Mouse (Mus musculus): Measurements from ENCODE around the gene Sp8. TPM values are rescaled to one million over a fixed set of nuclear protein-coding genes. Genes with fewer than 3 reads are reported as not detected.

The Sp8 gene
- polyA plus RNA-seq (2012; fragmentation: generic; extraction: Trizol): 1.2 TPM

GRCm38 (mm10) chr12:118846221-118846620 lies at the start of gene Sp8:
Sp8 (plus strand) TSS chr12:118846329.
- Histone ChIP-seq H3ac (ENCODE audit: control insufficient read depth, insufficient read length) (no peak within 1 kb of the TSS), H3K79me2 (ENCODE audit: control insufficient read depth, insufficient read depth) (no peaks in the 10 kb centered on the region), H3K27me3 (ENCODE audit: control insufficient read depth, insufficient read depth, insufficient read length) (no peaks in the 10 kb centered on the region), H3K36me3 (ENCODE audit: control insufficient read depth, insufficient read depth) (no peaks in the 10 kb centered on the region), H3K4me2 (ENCODE audit: low read depth) (peak within 1 kb of the TSS; percentile 82), H3K4me3 (peak within 1 kb of the TSS; percentile 87)
- TF ChIP-seq E2F4 (IDR thresholded peaks at IDR 0.05; ENCODE audit: insufficient read depth): no peak
- TF ChIP-seq CEBPB (IDR thresholded peaks at IDR 0.05; ENCODE audit: insufficient read depth, poor library complexity, severe bottlenecking): no peak
- no peak for TF ChIP-seq TCF3 (IDR thresholded peaks at IDR 0.05; ENCODE audit: insufficient read length, low read depth)
- no peak for TF ChIP-seq MYOG (IDR thresholded peaks at IDR 0.05; ENCODE audit: control insufficient read depth in 1 of 3, insufficient read depth in 1 of 3, insufficient read length in 2 of 3, low read depth in 2 of 3)
- no peak for TF ChIP-seq SRF (IDR thresholded peaks at IDR 0.05; ENCODE audit: control insufficient read depth, insufficient read length, low read depth)

GRCm38 (mm10) chr12:118811328-118811961 lies 34.7 kb upstream of the Sp8 start:
- no peak overlapping the region for H3ac ChIP-seq (ENCODE audit: control insufficient read depth, insufficient read length)
- TF ChIP-seq MAX (IDR thresholded peaks at IDR 0.05; ENCODE audit: low read depth): no peak
- no peak for TF ChIP-seq REST (IDR thresholded peaks at IDR 0.05; ENCODE audit: insufficient read depth, insufficient read length)
- no peak for TF ChIP-seq CEBPB (IDR thresholded peaks at IDR 0.05; ENCODE audit: insufficient read depth, poor library complexity, severe bottlenecking)
- TF ChIP-seq SRF (IDR thresholded peaks at IDR 0.05; ENCODE audit: control insufficient read depth, insufficient read length, low read depth): no peak
- TF ChIP-seq TCF12 (IDR thresholded peaks at IDR 0.05; ENCODE audit: insufficient read depth, poor library complexity, severe bottlenecking): no peak
- no peak for TF ChIP-seq POLR2A (IDR thresholded peaks at IDR 0.05; ENCODE audit: insufficient read length, low read depth)
- TF ChIP-seq MYOG (IDR thresholded peaks at IDR 0.05; ENCODE audit: control insufficient read depth in 1 of 3, insufficient read depth in 1 of 3, insufficient read length in 2 of 3, low read depth in 2 of 3): no peak
- no peak for TF ChIP-seq E2F4 (IDR thresholded peaks at IDR 0.05; ENCODE audit: insufficient read depth)
- no peak for TF ChIP-seq POLR2AphosphoS2 (IDR thresholded peaks at IDR 0.05; ENCODE audit: insufficient read length, low read depth)
- no peak for TF ChIP-seq TCF3 (IDR thresholded peaks at IDR 0.05; ENCODE audit: insufficient read length, low read depth)
- no peak for TF ChIP-seq USF1 (IDR thresholded peaks at IDR 0.05; ENCODE audit: low read depth)
- TF ChIP-seq MYOD1 (IDR thresholded peaks at IDR 0.05; ENCODE audit: control insufficient read depth in 1 of 3, insufficient read length in 2 of 3, low read depth in 2 of 3): no peak
- no peaks in the 10 kb centered on the region for H3K36me3 ChIP-seq (ENCODE audit: control insufficient read depth, insufficient read depth)
- H3K79me2 ChIP-seq (ENCODE audit: control insufficient read depth, insufficient read depth): no peaks in the 10 kb centered on the region
- no peak overlapping the region for H3K4me3 ChIP-seq
- H3K27me3 ChIP-seq (ENCODE audit: control insufficient read depth, insufficient read depth, insufficient read length): no peaks in the 10 kb centered on the region
- no peak overlapping the region for H3K4me2 ChIP-seq (ENCODE audit: low read depth)

GRCm38 (mm10) chr12:118814561-118814960 lies 31.6 kb upstream of the Sp8 start:
- Histone ChIP-seq H3ac (ENCODE audit: control insufficient read depth, insufficient read length) (no peak overlapping the region), H3K79me2 (ENCODE audit: control insufficient read depth, insufficient read depth) (no peaks in the 10 kb centered on the region), H3K36me3 (ENCODE audit: control insufficient read depth, insufficient read depth) (no peaks in the 10 kb centered on the region), H3K27me3 (ENCODE audit: control insufficient read depth, insufficient read depth, insufficient read length) (no peaks in the 10 kb centered on the region), H3K4me2 (ENCODE audit: low read depth) (peak overlapping the region; percentile 68), H3K4me3 (no peak overlapping the region)
- TF ChIP-seq TCF3 (IDR thresholded peaks at IDR 0.05; ENCODE audit: insufficient read length, low read depth) (no peak), E2F4 (IDR thresholded peaks at IDR 0.05; ENCODE audit: insufficient read depth) (no peak), POLR2A (IDR thresholded peaks at IDR 0.05; ENCODE audit: insufficient read length, low read depth) (no peak), POLR2AphosphoS2 (IDR thresholded peaks at IDR 0.05; ENCODE audit: insufficient read length, low read depth) (no peak), SRF (IDR thresholded peaks at IDR 0.05; ENCODE audit: control insufficient read depth, insufficient read length, low read depth) (no peak), MAX (IDR thresholded peaks at IDR 0.05; ENCODE audit: low read depth) (peak; percentile 22), MYOD1 (IDR thresholded peaks at IDR 0.05; ENCODE audit: control insufficient read depth in 1 of 3, insufficient read length in 2 of 3, low read depth in 2 of 3) (peak in 1 of 3 experiments; percentile 8), USF1 (IDR thresholded peaks at IDR 0.05; ENCODE audit: low read depth) (no peak), REST (IDR thresholded peaks at IDR 0.05; ENCODE audit: insufficient read depth, insufficient read length) (no peak), TCF12 (IDR thresholded peaks at IDR 0.05; ENCODE audit: insufficient read depth, poor library complexity, severe bottlenecking) (no peak), MYOG (IDR thresholded peaks at IDR 0.05; ENCODE audit: control insufficient read depth in 1 of 3, insufficient read depth in 1 of 3, insufficient read length in 2 of 3, low read depth in 2 of 3) (no peak), CEBPB (IDR thresholded peaks at IDR 0.05; ENCODE audit: insufficient read depth, poor library complexity, severe bottlenecking) (peak; percentile 56; the same call in 1 of the 2 replicates)

GRCm38 (mm10) chr12:118816156-118816555 lies 30.0 kb upstream of the Sp8 start:
- no peak for TF ChIP-seq SRF (IDR thresholded peaks at IDR 0.05; ENCODE audit: control insufficient read depth, insufficient read length, low read depth)
- no peak for TF ChIP-seq MYOD1 (IDR thresholded peaks at IDR 0.05; ENCODE audit: control insufficient read depth in 1 of 3, insufficient read length in 2 of 3, low read depth in 2 of 3)
- no peak for TF ChIP-seq MYOG (IDR thresholded peaks at IDR 0.05; ENCODE audit: control insufficient read depth in 1 of 3, insufficient read depth in 1 of 3, insufficient read length in 2 of 3, low read depth in 2 of 3)
- no peak for TF ChIP-seq TCF12 (IDR thresholded peaks at IDR 0.05; ENCODE audit: insufficient read depth, poor library complexity, severe bottlenecking)
- TF ChIP-seq USF1 (IDR thresholded peaks at IDR 0.05; ENCODE audit: low read depth): no peak
- no peak for TF ChIP-seq POLR2A (IDR thresholded peaks at IDR 0.05; ENCODE audit: insufficient read length, low read depth)
- no peak for TF ChIP-seq REST (IDR thresholded peaks at IDR 0.05; ENCODE audit: insufficient read depth, insufficient read length)
- no peak for TF ChIP-seq POLR2AphosphoS2 (IDR thresholded peaks at IDR 0.05; ENCODE audit: insufficient read length, low read depth)
- no peak for TF ChIP-seq MAX (IDR thresholded peaks at IDR 0.05; ENCODE audit: low read depth)
- no peak overlapping the region for H3K4me3 ChIP-seq
- no peak overlapping the region for H3K4me2 ChIP-seq (ENCODE audit: low read depth)
- H3K27me3 ChIP-seq (ENCODE audit: control insufficient read depth, insufficient read depth, insufficient read length): no peaks in the 10 kb centered on the region
- no peaks in the 10 kb centered on the region for H3K79me2 ChIP-seq (ENCODE audit: control insufficient read depth, insufficient read depth)
- H3ac ChIP-seq (ENCODE audit: control insufficient read depth, insufficient read length): no peak overlapping the region
- no peaks in the 10 kb centered on the region for H3K36me3 ChIP-seq (ENCODE audit: control insufficient read depth, insufficient read depth)
